Mouse (Mus musculus): ENCODE data around the gene Baiap2. TPM values are rescaled to one million over a fixed set of nuclear protein-coding genes. Genes with fewer than 3 reads are reported as not detected.

The Baiap2 gene
- total and polyA plus RNA-seq, 3 experiments: 3.4 to 6.7 (median 6.1) TPM

- peaks cover 12 to 57% of the 10 kb centered on the region in 2 experiments for H3K4me1 ChIP-seq (ENCODE audit: control insufficient read depth in 1 of 2, insufficient read depth in 2 of 2)
- no peak overlapping the region for H3K9ac ChIP-seq (ENCODE audit: insufficient read depth, low read depth)
- no peak overlapping the region for H3K4me3 ChIP-seq (replicated peaks in 1 of 3; ENCODE audit: low read depth in 2 of 3, low read length in 2 of 3, poor library complexity in 1 of 3)
- H3K79me2 ChIP-seq (replicated peaks; ENCODE audit: control insufficient read depth, extremely low read depth, insufficient read depth, poor library complexity, severe bottlenecking): no peaks in the 10 kb centered on the region
- in situ Hi-C loops (cut with MboI; ENCODE audit: low pct_ligation_motif_present, low pct_unique_long_range_greater_than_20kb, low sequenced_read_pairs): no loop called here
- no peaks in the 10 kb centered on the region for H3K9me3 ChIP-seq (replicated peaks; ENCODE audit: low read length)
- dilution Hi-C loops (cut with MboI; ENCODE audit: extremely low pct_ligation_motif_present, extremely low pct_unique_long_range_greater_than_20kb, low sequenced_read_pairs): no loop called here
- TF ChIP-seq KAT2A (IDR thresholded peaks at IDR 0.05; ENCODE audit: insufficient replicate concordance, low read length) (no peak), SMC3 (IDR thresholded peaks at IDR 0.05; ENCODE audit: low read depth, low read length) (no peak), USF2 (conservative IDR thresholded peaks at IDR 0.05; ENCODE audit: low read depth, low read length) (no peak), CHD1 (IDR thresholded peaks at IDR 0.05; ENCODE audit: low read depth, low read length) (no peak), MAFK (IDR thresholded peaks at IDR 0.05; ENCODE audit: insufficient replicate concordance, low read length) (no peak), RCOR1 (conservative IDR thresholded peaks at IDR 0.05; ENCODE audit: low read depth, low read length) (no peak), USF1 (IDR thresholded peaks at IDR 0.05; ENCODE audit: low read depth, low read length) (no peak), CTCF (conservative IDR thresholded peaks at IDR 0.05 in 1 of 2, IDR thresholded peaks at IDR 0.05 in 1 of 2; ENCODE audit: low read depth in 2 of 2, low read length in 2 of 2) (no peak), BHLHE40 (IDR thresholded peaks at IDR 0.05; ENCODE audit: low read depth, low read length) (no peak)
- no peak for DNase-seq (ENCODE audit: extremely low read depth)
- H3K4me2 ChIP-seq (ENCODE audit: insufficient read depth, low read depth, poor library complexity, severe bottlenecking): no peak overlapping the region
- no peaks in the 10 kb centered on the region for H3K36me3 ChIP-seq (replicated peaks in 1 of 2; ENCODE audit: control insufficient read depth in 1 of 2, insufficient read depth in 1 of 2, low read length in 1 of 2)
- H3K27ac ChIP-seq (ENCODE audit: insufficient read depth, low read depth): no peak overlapping the region
- peaks cover 57% of the 10 kb centered on the region for H3K27me3 ChIP-seq (replicated peaks)
Measured at GRCm38 (mm10) chr11:119939711-119940106, 2.9 kb upstream of the Baiap2 start.

- no peaks in the 10 kb centered on the region for H3K79me2 ChIP-seq (replicated peaks; ENCODE audit: control insufficient read depth, extremely low read depth, insufficient read depth, poor library complexity, severe bottlenecking)
- peaks cover 10 to 53% of the 10 kb centered on the region in 2 experiments for H3K4me1 ChIP-seq (ENCODE audit: control insufficient read depth in 1 of 2, insufficient read depth in 2 of 2)
- no peak overlapping the region for H3K9ac ChIP-seq (ENCODE audit: insufficient read depth, low read depth)
- H3K4me3 ChIP-seq (replicated peaks in 1 of 3; ENCODE audit: low read depth in 2 of 3, low read length in 2 of 3, poor library complexity in 1 of 3): no peak overlapping the region
- no peak for DNase-seq (ENCODE audit: extremely low read depth)
- H3K9me3 ChIP-seq (replicated peaks; ENCODE audit: low read length): no peaks in the 10 kb centered on the region
- H3K27me3 ChIP-seq (replicated peaks): peaks cover 57% of the 10 kb centered on the region
- dilution Hi-C loops (cut with MboI; ENCODE audit: extremely low pct_ligation_motif_present, extremely low pct_unique_long_range_greater_than_20kb, low sequenced_read_pairs): no loop called here
- H3K27ac ChIP-seq (ENCODE audit: insufficient read depth, low read depth): no peak overlapping the region
- no peak for TF ChIP-seq RAD21 (IDR thresholded peaks at IDR 0.05; ENCODE audit: low read depth, low read length)
- no peak for TF ChIP-seq EP300 (IDR thresholded peaks at IDR 0.05; ENCODE audit: low read length)
- no peak for TF ChIP-seq ZKSCAN1 (IDR thresholded peaks at IDR 0.05; ENCODE audit: borderline replicate concordance, low read depth, low read length)
- TF ChIP-seq ZMIZ1 (IDR thresholded peaks at IDR 0.05; ENCODE audit: low read depth, low read length): no peak
- TF ChIP-seq CHD1 (IDR thresholded peaks at IDR 0.05; ENCODE audit: low read depth, low read length): no peak
- no peak for TF ChIP-seq POLR2AphosphoS2 (IDR thresholded peaks at IDR 0.05; ENCODE audit: low read depth, low read length)
- no peak for TF ChIP-seq NELFE (IDR thresholded peaks at IDR 0.05; ENCODE audit: low read depth, low read length)
- TF ChIP-seq GABPA (IDR thresholded peaks at IDR 0.05; ENCODE audit: insufficient replicate concordance, low read depth, low read length): no peak
- TF ChIP-seq ETS1 (conservative IDR thresholded peaks at IDR 0.05; ENCODE audit: low read depth, low read length): no peak
- TF ChIP-seq MEF2A (IDR thresholded peaks at IDR 0.05; ENCODE audit: borderline replicate concordance, low read depth, low read length): no peak
- no peak for TF ChIP-seq IRF4 (IDR thresholded peaks at IDR 0.05; ENCODE audit: low read depth, low read length)
- TF ChIP-seq SIN3A (IDR thresholded peaks at IDR 0.05; ENCODE audit: low read length): no peak
- no peak for TF ChIP-seq USF1 (IDR thresholded peaks at IDR 0.05; ENCODE audit: low read depth, low read length)
- no peak for TF ChIP-seq MAFK (IDR thresholded peaks at IDR 0.05; ENCODE audit: insufficient replicate concordance, low read length)
- TF ChIP-seq ELF1 (IDR thresholded peaks at IDR 0.05; ENCODE audit: low read depth, low read length): no peak
- TF ChIP-seq ZC3H11A (IDR thresholded peaks at IDR 0.05; ENCODE audit: low read depth, low read length): no peak
- TF ChIP-seq CHD2 (IDR thresholded peaks at IDR 0.05; ENCODE audit: low read length): no peak
- no peak for TF ChIP-seq HCFC1 (IDR thresholded peaks at IDR 0.05; ENCODE audit: low read depth, low read length)
- TF ChIP-seq MAX (IDR thresholded peaks at IDR 0.05; ENCODE audit: low read length): no peak
- no peaks in the 10 kb centered on the region for H3K36me3 ChIP-seq (replicated peaks in 1 of 2; ENCODE audit: control insufficient read depth in 1 of 2, insufficient read depth in 1 of 2, low read length in 1 of 2)
- in situ Hi-C loops (cut with MboI; ENCODE audit: low pct_ligation_motif_present, low pct_unique_long_range_greater_than_20kb, low sequenced_read_pairs): no loop called here
- H3K4me2 ChIP-seq (ENCODE audit: insufficient read depth, low read depth, poor library complexity, severe bottlenecking): no peak overlapping the region
Measured at GRCm38 (mm10) chr11:119940142-119940541, 2.4 kb upstream of the Baiap2 start.

All from CH12.LX (cell line).